Mouse (Mus musculus): ENCODE data around the gene Rars. TPM values are rescaled to one million over a fixed set of nuclear protein-coding genes. Genes with fewer than 3 reads are reported as not detected.

Gene Rars
- total RNA-seq, 2 experiments from 2014 or later: 62.2 to 67.7 TPM

- DNase-seq (ENCODE audit: low spot score in 2 of 2): no peak
These were observed 63.4 kb downstream of the Rars start for GRCm38 (mm10) chr11:35770741-35771504.

GRCm38 (mm10) chr11:35769746-35770437 lies 64.4 kb downstream of the Rars start:
- no peak for DNase-seq (ENCODE audit: low spot score in 2 of 2)

- peak; percentile 85 to 86 for DNase-seq (ENCODE audit: low spot score in 2 of 2)
These were observed 65.0 kb downstream of the Rars start, which contains the start of gene Pank3 for GRCm38 (mm10) chr11:35769188-35769745. Gene Pank3, plus strand, starts transcription at chr11:35769484.

- DNase-seq (ENCODE audit: low spot score in 2 of 2): no peak
These were observed 67.5 kb downstream of the Rars start for GRCm38 (mm10) chr11:35766845-35767244.

- DNase-seq (ENCODE audit: low spot score in 2 of 2): no peak
These were observed 73.7 kb downstream of the Rars start for GRCm38 (mm10) chr11:35760627-35761003.

GRCm38 (mm10) chr11:35760001-35760626 lies 74.2 kb downstream of the Rars start:
- DNase-seq (ENCODE audit: low spot score in 2 of 2): no peak

Small RNA genes lying within 50 kb of the gene (microRNA-seq; reads per million reads assigned to microRNA genes)
- 3.7 to 7.6 reads per million in 2 experiments for gene Mir103-1 (ENCODE audit: borderline number of aligned reads in 2 of 2)

Other genes starting within 250 kb of the Rars start
- 10 to 100 TPM; 70.0 to 83.8 TPM for gene Pank3, start 65.0 kb downstream of the Rars start, total RNA-seq (2021)
- under 1 TPM; 0.32 to 0.46 TPM for gene Fbll1, start 35.6 kb downstream of the Rars start, total RNA-seq (2021)
- 10 to 100 TPM; 64.0 to 84.7 TPM for gene Wwc1, start 146.0 kb upstream of the Rars start, total RNA-seq (2021)